Mouse (Mus musculus) forebrain, embryonic 12.5 days (tissue): ENCODE measurements at regions not wholly inside any gene's neighbourhood (a gene's known extent, or its start where the extent isn't known, plus 50 kb on each side); places are given as distances from the start of the nearest gene placed in this dataset.

ENCODE experiments used
- ATAC-seq: fragments of 200-750 bp; cut with Nextera tagmentation; 2 replicates; pipeline ENCODE4 v1.8.0; 2017; ENCODE audit warnings: moderate TSS enrichment; ENCODE audit not compliant: low FRiP score
- H3K27ac ChIP-seq: fragments of 300-500 bp; sonication (generic); 2 replicates; pipeline ENCODE4 v1.5.1; 2016; ENCODE audit warnings: mild to moderate bottlenecking
- H3K27me3 ChIP-seq: fragments of 300-500 bp; sonication (generic); 2 replicates; pipeline ENCODE4 v1.6.1; 2016; ENCODE audit warnings: mild to moderate bottlenecking
- H3K36me3 ChIP-seq: fragments of 300-500 bp; sonication (generic); replicated peaks from 2 replicates; pipeline ENCODE4 v1.6.1; 2016; ENCODE audit warnings: mild to moderate bottlenecking
- H3K4me1 ChIP-seq: fragments of 300-500 bp; sonication (generic); 2 replicates; pipeline ENCODE4 v1.6.1; 2016
- H3K4me2 ChIP-seq: fragments of 300-500 bp; sonication (generic); 2 replicates; pipeline ENCODE4 v1.6.1; 2016; ENCODE audit warnings: mild to moderate bottlenecking, moderate library complexity
- H3K4me3 ChIP-seq: fragments of 300-500 bp; sonication (generic); replicated peaks from 2 replicates; pipeline ENCODE4 v1.5.1; 2016; ENCODE audit warnings: mild to moderate bottlenecking
- H3K9ac ChIP-seq: fragments of 300-500 bp; sonication (generic); 2 replicates; pipeline ENCODE4 v1.6.1; 2016; ENCODE audit warnings: mild to moderate bottlenecking
- H3K9me3 ChIP-seq: fragments of 300-500 bp; sonication (generic); 2 replicates; pipeline ENCODE4 v1.6.1; 2016
- WGBS: fragments of 180-500 bp; shearing (Covaris S2); methylation state at CpG from one replicate; pipeline ENCODE4 v1.1.7; 2016; 5-methylcytosine and 5-hydroxymethylcytosine counted together

- Histone ChIP-seq H3K4me3 (no peak overlapping the region), H3K9ac (no peak overlapping the region), H3K27me3 (no peaks in the 10 kb centered on the region), H3K4me2 (no peak overlapping the region), H3K9me3 (no peaks in the 10 kb centered on the region), H3K36me3 (no peaks in the 10 kb centered on the region), H3K4me1 (no peaks in the 10 kb centered on the region), H3K27ac (no peak overlapping the region)
- ATAC-seq: no peak
- WGBS: 73% methylated on average over 2 of the region's 2 CpGs
Observed at GRCm38 (mm10) chr7:75063816-75064215, 245.2 kb downstream of the Sv2b start.

GRCm38 (mm10) chr7:75050231-75050630, 258.8 kb downstream of the Sv2b start:
- Histone ChIP-seq H3K4me2 (no peak overlapping the region), H3K9ac (no peak overlapping the region), H3K27me3 (no peaks in the 10 kb centered on the region), H3K27ac (no peak overlapping the region), H3K4me3 (no peak overlapping the region), H3K4me1 (no peaks in the 10 kb centered on the region), H3K36me3 (no peaks in the 10 kb centered on the region), H3K9me3 (no peaks in the 10 kb centered on the region)
- no peak for ATAC-seq
- WGBS: 89% methylated on average over 1 of the region's 1 CpGs

DNA sequence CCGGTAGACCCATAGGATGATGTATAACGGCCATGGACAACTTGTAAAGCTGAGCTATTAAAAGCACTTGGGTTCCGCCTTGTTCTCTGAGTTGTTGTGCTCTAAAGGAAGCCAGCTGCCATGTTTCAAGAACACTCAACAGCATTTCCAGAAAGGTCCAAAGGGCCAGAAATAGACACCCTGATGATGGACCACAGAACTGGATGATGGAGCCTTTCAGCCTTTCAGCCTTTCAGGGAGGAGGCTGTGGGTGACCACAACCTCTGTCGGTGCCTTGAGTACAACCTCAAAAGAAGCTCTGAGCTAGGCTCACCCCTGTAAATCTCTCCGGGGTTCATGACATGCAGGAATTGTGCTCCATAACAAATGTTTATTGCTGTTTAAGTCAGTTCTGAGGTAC, 259.3 kb downstream of the Sv2b start:
- WGBS: 96% methylated on average over 5 of the region's 5 CpGs
- ATAC-seq: no peak
- no peaks in the 10 kb centered on the region for H3K4me1 ChIP-seq

DNA sequence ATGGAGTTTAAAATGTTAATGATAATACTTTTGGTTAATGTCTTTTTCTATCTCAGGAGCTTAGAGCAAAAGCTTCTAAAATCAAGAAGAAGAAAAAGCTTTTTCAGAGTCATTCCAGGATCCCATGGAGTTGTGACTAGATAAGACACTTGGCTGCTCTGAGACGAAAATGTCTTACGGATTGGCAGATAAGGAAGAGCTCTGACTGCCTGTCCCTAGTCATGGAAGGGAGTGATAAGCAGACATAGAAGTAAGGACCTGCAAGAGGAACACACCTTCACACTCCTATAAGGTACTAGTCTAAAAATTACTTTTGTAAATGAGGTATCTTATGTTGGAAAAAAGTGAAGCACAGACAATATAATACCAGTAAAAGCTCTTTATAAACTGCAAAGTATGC, 260.2 kb downstream of the Sv2b start:
- Histone ChIP-seq H3K4me1 (no peaks in the 10 kb centered on the region), H3K4me2 (no peak overlapping the region), H3K27ac (no peak overlapping the region), H3K27me3 (no peaks in the 10 kb centered on the region), H3K36me3 (no peaks in the 10 kb centered on the region), H3K9me3 (no peaks in the 10 kb centered on the region), H3K4me3 (no peak overlapping the region), H3K9ac (no peak overlapping the region)
- ATAC-seq: no peak
- WGBS: 87% methylated on average over 2 of the region's 2 CpGs

More for the DNA sequence above, 259.3 kb downstream of the Sv2b start:
- Histone ChIP-seq H3K36me3 (no peaks in the 10 kb centered on the region), H3K9me3 (no peaks in the 10 kb centered on the region), H3K4me3 (no peak overlapping the region), H3K27ac (no peak overlapping the region), H3K4me2 (no peak overlapping the region), H3K9ac (no peak overlapping the region), H3K27me3 (no peaks in the 10 kb centered on the region)

- ATAC-seq: no peak
- Histone ChIP-seq H3K9me3 (no peaks in the 10 kb centered on the region), H3K36me3 (no peaks in the 10 kb centered on the region), H3K27ac (no peak overlapping the region), H3K4me2 (no peak overlapping the region), H3K9ac (no peak overlapping the region), H3K4me1 (no peaks in the 10 kb centered on the region), H3K4me3 (no peak overlapping the region), H3K27me3 (no peaks in the 10 kb centered on the region)
- 89% methylated on average over 3 of the region's 3 CpGs for WGBS
Observed at GRCm38 (mm10) chr7:75047827-75048226, 261.2 kb downstream of the Sv2b start.

DNA sequence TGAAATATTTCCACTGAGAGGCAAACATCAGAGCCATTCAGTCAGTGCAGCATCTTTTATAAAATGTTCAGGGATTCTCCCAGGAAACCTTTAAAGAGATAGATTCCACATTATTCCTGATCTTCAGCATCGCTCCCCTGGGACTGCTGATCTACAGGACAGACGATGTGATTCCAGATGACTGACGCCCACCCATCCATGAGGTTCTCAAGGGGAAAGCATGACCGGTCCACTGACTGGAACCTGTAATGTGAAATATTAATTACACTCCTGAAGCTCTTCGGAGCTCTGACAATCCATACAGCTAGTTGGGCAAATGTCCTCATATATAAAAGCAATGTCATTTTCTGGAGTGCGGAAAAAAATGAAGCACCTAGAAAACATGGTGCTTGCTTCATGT, 268.2 kb downstream of the Sv2b start:
- ATAC-seq: no peak

GRCm38 (mm10) chr7:75026191-75026590, 282.9 kb downstream of the Sv2b start:
- Histone ChIP-seq H3K4me1 (no peaks in the 10 kb centered on the region), H3K4me3 (no peak overlapping the region), H3K27me3 (no peaks in the 10 kb centered on the region), H3K27ac (no peak overlapping the region), H3K9me3 (no peaks in the 10 kb centered on the region), H3K9ac (no peak overlapping the region), H3K4me2 (no peak overlapping the region), H3K36me3 (no peaks in the 10 kb centered on the region)
- ATAC-seq: no peak
- WGBS: 27% methylated on average over 2 of the region's 2 CpGs

More for the DNA sequence above, 268.2 kb downstream of the Sv2b start:
- no peaks in the 10 kb centered on the region for H3K4me1 ChIP-seq
- no peak overlapping the region for H3K27ac ChIP-seq
- H3K4me2 ChIP-seq: no peak overlapping the region
- H3K27me3 ChIP-seq: no peaks in the 10 kb centered on the region
- no peaks in the 10 kb centered on the region for H3K36me3 ChIP-seq
- no peak overlapping the region for H3K4me3 ChIP-seq
- no peak overlapping the region for H3K9ac ChIP-seq
- no peaks in the 10 kb centered on the region for H3K9me3 ChIP-seq
- 86% methylated on average over 6 of the region's 6 CpGs for WGBS

- H3K4me2 ChIP-seq: no peak overlapping the region
- H3K27me3 ChIP-seq: no peaks in the 10 kb centered on the region
- ATAC-seq: no peak
- H3K4me3 ChIP-seq: no peak overlapping the region
- no peaks in the 10 kb centered on the region for H3K9me3 ChIP-seq
- H3K27ac ChIP-seq: no peak overlapping the region
- H3K9ac ChIP-seq: no peak overlapping the region
- WGBS: 61% methylated on average over 6 of the region's 6 CpGs
- no peaks in the 10 kb centered on the region for H3K36me3 ChIP-seq
- no peaks in the 10 kb centered on the region; the same call in none of the 2 replicates for H3K4me1 ChIP-seq
Observed at GRCm38 (mm10) chr7:75021966-75022365, 287.1 kb downstream of the Sv2b start.

GRCm38 (mm10) chr7:75018640-75019039, 290.4 kb downstream of the Sv2b start:
- Histone ChIP-seq H3K4me2 (no peak overlapping the region), H3K4me1 (no peaks in the 10 kb centered on the region; the same call in none of the 2 replicates), H3K4me3 (no peak overlapping the region), H3K27me3 (no peaks in the 10 kb centered on the region), H3K27ac (no peak overlapping the region), H3K9me3 (no peaks in the 10 kb centered on the region), H3K36me3 (no peaks in the 10 kb centered on the region), H3K9ac (no peak overlapping the region)
- 45% methylated on average over 7 of the region's 7 CpGs for WGBS
- no peak for ATAC-seq

GRCm38 (mm10) chr7:75008481-75008880, 300.6 kb downstream of the Sv2b start:
- Histone ChIP-seq H3K27ac (no peak overlapping the region), H3K36me3 (no peaks in the 10 kb centered on the region), H3K9me3 (no peaks in the 10 kb centered on the region), H3K27me3 (no peaks in the 10 kb centered on the region), H3K4me1 (no peaks in the 10 kb centered on the region), H3K4me3 (no peak overlapping the region), H3K9ac (no peak overlapping the region), H3K4me2 (no peak overlapping the region)
- 94% methylated on average over 2 of the region's 2 CpGs for WGBS
- no peak for ATAC-seq

GRCm38 (mm10) chr7:74990198-74990597, 318.9 kb downstream of the Sv2b start:
- H3K9ac ChIP-seq: no peak overlapping the region
- H3K4me2 ChIP-seq: no peak overlapping the region
- no peaks in the 10 kb centered on the region for H3K4me1 ChIP-seq
- 75% methylated on average over 2 of the region's 2 CpGs for whole genome bisulfite sequencing
- H3K36me3 ChIP-seq: no peaks in the 10 kb centered on the region
- no peaks in the 10 kb centered on the region for H3K9me3 ChIP-seq
- H3K27me3 ChIP-seq: no peaks in the 10 kb centered on the region
- H3K27ac ChIP-seq: no peak overlapping the region
- H3K4me3 ChIP-seq: no peak overlapping the region
- no peak for ATAC-seq

- H3K9ac ChIP-seq: no peak overlapping the region
- no peak for ATAC-seq
- 54% methylated on average over 2 of the region's 2 CpGs for WGBS
Observed at GRCm38 (mm10) chr7:74979479-74979878, 329.6 kb downstream of the Sv2b start.

GRCm38 (mm10) chr7:74975986-74976385, 333.1 kb downstream of the Sv2b start:
- no peak for ATAC-seq

More at GRCm38 (mm10) chr7:74979479-74979878, 329.6 kb downstream of the Sv2b start:
- Histone ChIP-seq H3K36me3 (no peaks in the 10 kb centered on the region), H3K4me1 (no peaks in the 10 kb centered on the region), H3K4me3 (no peak overlapping the region), H3K9me3 (no peaks in the 10 kb centered on the region), H3K27ac (no peak overlapping the region), H3K27me3 (no peaks in the 10 kb centered on the region), H3K4me2 (no peak overlapping the region)

GRCm38 (mm10) chr7:74974448-74974847, 334.6 kb downstream of the Sv2b start:
- no peak for ATAC-seq
- no peak overlapping the region for H3K4me2 ChIP-seq
- WGBS: 90% methylated on average over 3 of the region's 3 CpGs
- H3K4me3 ChIP-seq: no peak overlapping the region
- H3K9ac ChIP-seq: no peak overlapping the region
- H3K36me3 ChIP-seq: no peaks in the 10 kb centered on the region
- no peaks in the 10 kb centered on the region for H3K9me3 ChIP-seq
- no peaks in the 10 kb centered on the region for H3K27me3 ChIP-seq
- no peak overlapping the region for H3K27ac ChIP-seq
- no peaks in the 10 kb centered on the region for H3K4me1 ChIP-seq

More at GRCm38 (mm10) chr7:74975986-74976385, 333.1 kb downstream of the Sv2b start:
- H3K9me3 ChIP-seq: no peaks in the 10 kb centered on the region
- no peak overlapping the region for H3K4me2 ChIP-seq
- H3K27ac ChIP-seq: no peak overlapping the region
- no peaks in the 10 kb centered on the region for H3K36me3 ChIP-seq
- no peak overlapping the region for H3K9ac ChIP-seq
- H3K27me3 ChIP-seq: no peaks in the 10 kb centered on the region
- no peaks in the 10 kb centered on the region for H3K4me1 ChIP-seq
- H3K4me3 ChIP-seq: no peak overlapping the region
